Mouse (Mus musculus) heart, postnatal 36 days (tissue): ENCODE results near the gene Mfge8. TPM values are rescaled to one million over a fixed set of nuclear protein-coding genes. Genes with fewer than 3 reads are reported as not detected.

ENCODE experiments used
- DNase-seq, 2 experiments: peaks; one replicate each; pipeline ENCODE4 v3.0.0; 2021 to 2022
- intact Hi-C: fragments of 180-260 bp; cut with DNase I; formaldehyde crosslinking; loops from one replicate; pipeline ENCODE4 v1.15.1; 2025
- total RNA-seq, 2 experiments: library from RNA; stranded (reverse); gene quantifications; 2 replicates each; pipeline ENCODE4 v1.2.3; 2021

Mfge8 gene
- total RNA-seq = 100 to 1,000 TPM; 135 to 138 TPM

GRCm38 (mm10) chr7:79148711-79149266, at the start of gene Mfge8:
Gene Mfge8 (minus strand): TSS chr7:79149060.
- DNase-seq = peak; percentile 93 to 95
- intact Hi-C loops = no loop called here

DNA sequence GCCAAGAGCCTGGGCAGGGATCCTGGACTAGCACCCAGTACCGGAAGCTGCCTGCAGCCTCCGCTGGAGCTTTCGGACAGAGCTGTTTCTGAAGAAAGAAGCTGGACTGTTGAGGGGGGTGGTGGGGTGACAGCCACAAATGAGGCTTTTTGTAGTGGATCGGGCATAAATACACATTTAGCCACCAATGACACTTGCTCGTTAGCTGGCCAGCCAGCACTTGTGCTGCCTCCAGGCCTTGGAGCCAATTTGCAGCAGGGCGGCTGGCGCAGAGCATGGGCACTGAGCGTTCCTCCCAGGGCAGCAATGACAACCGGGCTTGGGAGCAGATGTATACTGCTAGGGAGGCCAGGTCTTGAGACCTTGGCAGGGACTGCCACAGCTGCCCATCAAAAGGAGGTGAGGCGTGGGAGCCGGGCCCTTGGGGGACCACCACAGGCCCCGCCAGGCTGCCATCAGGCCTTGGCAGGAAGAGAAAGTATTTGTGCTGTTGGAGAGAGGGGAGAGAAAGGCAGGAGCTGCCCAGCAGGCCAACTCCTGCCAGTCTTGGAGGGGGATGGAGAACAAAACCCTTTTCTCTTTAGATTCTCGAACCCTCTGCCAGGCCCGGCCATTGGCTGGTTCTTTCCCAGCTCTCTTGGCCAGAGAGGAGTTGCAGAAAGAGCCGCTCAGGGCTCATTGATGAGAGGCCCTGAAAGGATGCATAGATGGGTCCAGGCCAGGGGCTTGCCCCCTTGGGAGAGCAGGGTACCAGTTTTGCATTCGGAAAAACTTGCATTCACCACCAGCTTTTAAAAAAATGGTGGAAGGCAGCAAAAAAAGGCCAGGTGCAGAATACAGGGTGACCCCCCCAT, 45.9 kb upstream of the Mfge8 start:
- peak in 1 of 2 experiments; percentile 20 for DNase-seq

GRCm38 (mm10) chr7:79193936-79194335, 45.1 kb upstream of the Mfge8 start:
- DNase-seq = no peak
- intact Hi-C loops = no loop called here

More for the DNA sequence above, 45.9 kb upstream of the Mfge8 start:
- intact Hi-C loops = no loop called here

DNA sequence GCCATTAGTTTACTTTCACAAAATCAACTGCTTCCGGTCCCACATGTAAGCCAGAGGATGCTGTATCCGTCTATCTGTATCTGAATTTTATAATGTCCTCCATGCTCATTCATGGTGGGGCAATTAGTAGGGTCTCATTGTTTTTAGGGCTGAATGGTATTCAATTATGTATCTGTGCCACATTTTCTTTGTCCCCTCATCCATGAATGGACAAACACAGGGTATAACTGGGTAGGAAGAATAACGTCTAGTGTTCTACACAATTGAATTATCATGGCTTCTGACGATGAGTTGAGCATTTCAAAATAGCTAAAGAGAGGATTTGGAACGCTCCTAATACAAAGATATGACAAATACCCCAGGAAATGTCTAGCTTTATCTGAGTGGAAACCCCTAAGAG, 42.6 kb upstream of the Mfge8 start:
- intact Hi-C loops = no loop called here
- DNase-seq = no peak

GRCm38 (mm10) chr7:79190592-79190991, 41.7 kb upstream of the Mfge8 start:
- intact Hi-C loops = no loop called here
- no peak for DNase-seq

DNA sequence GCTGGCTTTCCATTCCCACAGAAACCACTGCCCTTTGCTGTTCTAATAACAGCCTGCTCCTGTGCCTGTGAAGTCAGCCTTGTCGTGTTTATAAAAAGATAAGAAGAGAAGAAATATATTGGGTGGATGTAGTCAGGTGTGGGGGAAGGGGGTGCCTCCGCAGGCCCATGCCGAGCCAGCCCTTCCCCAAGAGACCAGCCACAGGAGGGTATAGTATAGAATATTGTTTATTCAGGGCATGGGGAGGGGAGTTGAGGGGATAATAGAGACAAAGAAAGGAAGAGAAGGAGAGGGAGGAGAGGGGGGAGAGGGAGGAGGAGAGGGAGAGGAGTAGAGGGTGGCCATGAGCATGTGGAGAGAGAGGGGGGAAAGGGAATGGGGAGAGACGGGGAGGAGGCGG, 40.4 kb upstream of the Mfge8 start:
- no peak for DNase-seq
- intact Hi-C loops = no loop called here

- no peak for DNase-seq
- intact Hi-C loops = no loop called here
Observed at GRCm38 (mm10) chr7:79187591-79187990, 38.7 kb upstream of the Mfge8 start.

GRCm38 (mm10) chr7:79183417-79183816, 34.6 kb upstream of the Mfge8 start:
- intact Hi-C loops = no loop called here

GRCm38 (mm10) chr7:79173800-79174199, 24.9 kb upstream of the Mfge8 start:
- no peak for DNase-seq
- intact Hi-C loops = no loop called here

More at GRCm38 (mm10) chr7:79183417-79183816, 34.6 kb upstream of the Mfge8 start:
- DNase-seq = no peak

DNA sequence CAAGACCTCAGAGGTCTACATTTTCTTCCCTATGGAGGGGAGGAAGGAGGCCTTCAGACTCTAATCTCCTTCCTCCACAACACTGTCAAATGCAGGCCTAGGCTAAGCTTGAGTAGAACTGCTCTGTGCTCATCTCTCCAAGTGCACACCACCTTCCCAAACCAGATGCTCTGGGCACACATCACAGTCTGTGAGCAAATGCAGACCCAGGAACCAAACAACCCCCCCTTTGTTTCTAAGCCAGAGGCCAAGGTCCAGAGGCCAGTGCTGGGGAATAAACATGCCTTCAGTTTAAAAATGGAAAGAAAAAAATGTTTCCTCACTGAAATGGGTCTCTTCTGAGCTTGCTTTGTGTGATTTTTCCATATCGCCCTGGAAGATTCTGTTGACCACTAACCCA, 22.9 kb upstream of the Mfge8 start:
- no peak for DNase-seq
- intact Hi-C loops = no loop called here

- intact Hi-C loops = no loop called here
- DNase-seq = no peak
Observed at GRCm38 (mm10) chr7:79167006-79167562, 18.2 kb upstream of the Mfge8 start.

DNA sequence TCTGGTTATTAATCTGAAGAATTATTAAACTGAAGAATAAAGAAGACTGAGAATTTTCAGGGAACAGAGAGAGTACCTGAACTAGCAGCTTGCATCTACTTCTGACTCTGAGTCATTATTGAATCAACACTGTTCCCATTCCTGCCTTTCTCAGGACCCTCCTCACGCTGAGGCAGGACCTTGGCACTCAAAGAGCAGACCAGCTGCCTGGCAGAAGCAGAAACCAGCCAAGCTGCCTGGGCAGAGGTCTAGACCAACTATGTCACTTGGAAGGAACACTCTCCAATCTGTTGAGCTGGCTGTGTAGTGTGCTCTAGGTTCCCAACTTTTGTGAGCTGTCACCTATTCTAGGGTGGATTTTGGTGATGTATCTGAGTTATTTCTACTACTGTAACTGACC, 10.5 kb upstream of the Mfge8 start:
- no peak for DNase-seq
- intact Hi-C loops = no loop called here

DNA sequence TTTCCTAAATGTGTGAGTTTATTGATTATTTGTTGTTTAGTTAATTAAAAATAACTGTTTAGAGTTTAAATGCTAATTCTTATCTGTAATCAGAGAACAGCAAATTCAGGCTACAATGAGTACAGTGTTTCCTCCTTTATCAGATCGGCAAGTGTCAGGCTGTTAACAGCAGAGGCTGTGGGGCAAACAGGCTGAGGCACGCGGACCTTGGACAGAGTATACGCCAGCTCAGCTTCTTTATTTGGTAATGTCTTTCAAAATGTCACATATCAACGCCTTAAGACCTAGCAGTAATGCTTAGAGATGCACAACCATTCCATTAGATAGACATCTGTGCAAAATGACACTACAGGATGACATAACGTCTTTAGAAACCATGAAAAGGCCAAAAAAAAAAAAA, 662 bp upstream of the Mfge8 start:
- DNase-seq = no peak
- intact Hi-C loops = no loop called here

DNA sequence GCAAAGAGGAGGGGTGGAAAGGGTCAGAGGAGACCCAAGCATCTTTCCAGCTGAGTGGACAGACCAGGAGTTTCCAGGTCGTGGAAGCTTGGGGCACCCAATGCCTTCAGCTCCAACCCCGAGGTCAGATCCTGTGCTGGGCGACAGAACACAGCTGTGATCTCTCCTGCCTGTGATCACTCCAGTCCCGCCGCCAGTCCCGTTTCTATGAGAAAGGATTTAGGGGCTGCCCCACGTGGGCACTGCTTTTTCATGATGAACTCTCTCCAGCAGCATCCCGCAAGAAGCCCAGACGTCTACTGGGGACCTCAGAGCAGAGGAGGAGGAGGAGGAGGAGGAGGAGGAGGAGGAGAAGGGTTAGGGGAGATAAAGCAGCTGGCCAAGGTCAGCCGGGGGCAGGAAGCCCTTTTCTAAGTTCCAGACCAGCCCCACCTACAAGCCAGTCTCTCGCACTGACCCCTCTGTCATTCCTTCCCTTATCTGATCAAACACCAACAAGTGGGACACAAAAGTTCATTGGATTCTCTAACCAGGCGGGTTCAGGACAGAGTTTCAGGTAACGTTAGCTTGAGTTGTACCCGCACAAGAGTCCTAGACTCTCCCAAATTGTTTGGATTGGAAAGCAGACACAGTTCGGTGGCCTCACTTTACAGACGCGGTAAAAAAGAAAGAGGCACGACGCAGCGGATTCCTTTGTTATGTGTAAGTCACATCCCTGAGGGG, 768 bp downstream of the Mfge8 start:
- intact Hi-C loops = no loop called here
- DNase-seq = peak in 1 of 2 experiments; percentile 31

GRCm38 (mm10) chr7:79147011-79147837, 1.6 kb downstream of the Mfge8 start:
- DNase-seq = peak; percentile 29 to 38
- intact Hi-C loops = no loop called here

GRCm38 (mm10) chr7:79140897-79141296, 8.0 kb downstream of the Mfge8 start:
- intact Hi-C loops = loop anchor here (1.0 to 5.0 kb wide), 3 partner anchors 87 to 321 kb away; no protein-coding TSS in a partner anchor
- DNase-seq = peak; percentile 81 to 86

DNA sequence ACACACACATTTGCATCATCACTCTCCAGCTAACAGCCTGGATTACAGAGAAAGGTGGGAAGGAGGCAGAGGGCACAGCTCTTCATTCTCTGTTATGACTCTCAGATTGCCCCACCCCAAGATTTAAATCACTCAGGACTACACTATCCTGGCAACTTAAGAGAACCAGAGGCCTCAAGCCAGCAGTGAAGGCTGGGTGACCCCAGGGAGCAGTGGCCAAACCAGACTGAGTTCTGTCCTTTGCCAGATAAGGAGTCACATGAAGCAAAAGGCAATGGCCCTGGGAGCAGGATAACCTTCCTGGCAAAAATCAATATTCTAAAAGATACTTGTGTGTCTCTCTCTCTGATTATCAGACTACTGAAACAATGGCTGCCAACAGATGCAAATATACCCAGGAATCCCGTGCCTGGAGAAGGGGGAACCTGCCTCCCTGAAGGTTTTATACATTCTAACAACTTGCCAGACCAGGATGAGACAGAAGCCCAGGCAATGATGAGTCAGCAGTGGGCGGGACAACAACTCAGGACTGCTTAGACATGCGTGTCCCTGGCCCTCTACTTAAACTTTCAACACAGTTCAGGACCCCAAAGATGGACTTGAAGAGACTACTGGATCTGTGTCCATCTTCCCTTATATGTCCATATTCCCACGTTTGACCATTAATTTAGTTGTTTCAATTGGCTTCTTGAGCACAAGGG, 8.8 kb downstream of the Mfge8 start:
- intact Hi-C loops = loop anchor here (5.0 kb wide), 2 partner anchors 207 to 322 kb away; no protein-coding TSS in a partner anchor

DNA sequence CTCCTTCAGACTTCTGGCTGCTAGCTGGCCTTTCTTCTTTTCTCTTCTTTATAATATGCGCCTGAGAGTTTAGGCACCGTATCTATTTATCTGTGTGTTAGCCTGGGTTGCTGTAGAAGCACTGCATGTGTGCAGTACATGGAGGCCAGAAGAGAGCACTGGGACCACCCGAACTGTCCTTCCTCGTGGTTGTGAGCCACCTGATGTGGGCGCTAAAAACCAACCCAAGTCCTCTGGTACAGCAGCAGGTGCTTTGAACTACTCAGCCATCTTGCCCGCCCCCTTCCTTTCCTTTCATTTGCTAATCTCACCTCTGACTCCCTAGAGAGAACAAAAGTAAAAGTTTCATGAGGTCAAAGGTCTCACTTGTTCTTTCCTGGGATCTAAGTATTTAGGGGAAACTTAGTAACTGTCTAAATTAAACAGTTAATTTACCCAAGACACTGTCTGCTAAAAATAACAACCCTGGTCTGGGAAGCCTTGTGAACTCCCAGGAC, 9.5 kb downstream of the Mfge8 start:
- DNase-seq = no peak
- intact Hi-C loops = no loop called here

More for the DNA sequence above, 8.8 kb downstream of the Mfge8 start:
- DNase-seq = no peak

GRCm38 (mm10) chr7:79133391-79133790, 15.5 kb downstream of the Mfge8 start:
- intact Hi-C loops = no loop called here
- DNase-seq = no peak
